Mouse (Mus musculus) kidney, adult 2 months (tissue): ENCODE measurements around the gene Tgfbr1. TPM values are rescaled to one million over a fixed set of nuclear protein-coding genes. Genes with fewer than 3 reads are reported as not detected.
A peak's percentile ranks its signal among the peaks of the same experiment; 100 is the strongest.

Source experiments
- DNase-seq: peaks from one replicate; pipeline ENCODE4 v3.0.0; 2021
- H3K27ac ChIP-seq: fragments of 200-500 bp; 2 replicates; pipeline ENCODE4 v1.5.1; 2012; ENCODE audit warnings: low read depth, low read length, control low read depth, inconsistent platforms; ENCODE audit not compliant: insufficient read depth
- H3K27me3 ChIP-seq: fragments of 200-500 bp; replicated peaks from 2 replicates; pipeline ENCODE4 v1.6.1; 2012; ENCODE audit warnings: mild to moderate bottlenecking, moderate library complexity, low read length, inconsistent platforms; ENCODE audit not compliant: control insufficient read depth, insufficient read depth
- H3K36me3 ChIP-seq: fragments of 200-500 bp; 2 replicates; pipeline ENCODE4 v1.6.1; 2012; ENCODE audit warnings: mild to moderate bottlenecking, moderate library complexity, low read length, inconsistent platforms; ENCODE audit not compliant: control insufficient read depth, insufficient read depth
- H3K4me1 ChIP-seq: fragments of 200-500 bp; 2 replicates; pipeline ENCODE4 v1.6.1; 2011; ENCODE audit warnings: low read length; ENCODE audit not compliant: control insufficient read depth, insufficient read depth
- H3K4me3 ChIP-seq: fragments of 200-500 bp; 2 replicates; pipeline ENCODE4 v1.5.1; 2011; ENCODE audit warnings: mild to moderate bottlenecking, low read depth, low read length, control low read depth; ENCODE audit not compliant: insufficient read depth
- CTCF ChIP-seq: fragments of 200-500 bp; conservative IDR thresholded peaks from 2 replicates; pipeline ENCODE4 v1.5.1; 2011; ENCODE audit warnings: low read depth, mild to moderate bottlenecking, control low read depth, low read length, moderate library complexity, mixed read lengths; ENCODE audit not compliant: insufficient read depth, insufficient read length
- POLR2A ChIP-seq: fragments of 200-500 bp; IDR thresholded peaks from one replicate; pipeline ENCODE4 v1.6.1; 2011; ENCODE audit warnings: low read depth, low read length, control low read depth
- WGBS: fragments of 180-500 bp; shearing (Covaris S2); methylation state at CpG from one replicate; pipeline ENCODE4 v1.1.7; 2018; 5-methylcytosine and 5-hydroxymethylcytosine counted together
- polyA plus RNA-seq: library from polyadenylated mRNA; depleted of rRNA; stranded (reverse); fragments of >200 nt; gene quantifications from 2 replicates; pipeline ENCODE4 v1.2.3, GENCODE M21; 2012

The Tgfbr1 gene
- polyA plus RNA-seq, 1 experiment: 10.8 TPM

GRCm38 (mm10) chr4:47402200-47402599 is 49.2 kb downstream of the Tgfbr1 start:
- no peak overlapping the region for H3K27ac ChIP-seq
- no peak for DNase-seq
- no peaks in the 10 kb centered on the region for H3K27me3 ChIP-seq
- TF ChIP-seq CTCF: no peak
- no peak for TF ChIP-seq POLR2A
- H3K4me3 ChIP-seq: no peak overlapping the region
- peaks cover 3% of the 10 kb centered on the region for H3K36me3 ChIP-seq
- H3K4me1 ChIP-seq: no peaks in the 10 kb centered on the region

- H3K36me3 ChIP-seq: peaks cover 3% of the 10 kb centered on the region
- TF ChIP-seq POLR2A (no peak), CTCF (no peak)
- no peak overlapping the region for H3K4me3 ChIP-seq
- no peaks in the 10 kb centered on the region for H3K4me1 ChIP-seq
- no peak overlapping the region for H3K27ac ChIP-seq
- H3K27me3 ChIP-seq: no peaks in the 10 kb centered on the region
- WGBS: 76% methylated on average over 2 of the region's 2 CpGs
- DNase-seq: no peak
Measured at GRCm38 (mm10) chr4:47404536-47404935, 51.5 kb downstream of the Tgfbr1 start.

- Histone ChIP-seq H3K27me3 (no peaks in the 10 kb centered on the region), H3K27ac (no peak overlapping the region), H3K4me1 (no peaks in the 10 kb centered on the region), H3K36me3 (peaks cover 5% of the 10 kb centered on the region), H3K4me3 (no peak overlapping the region)
- no peak for DNase-seq
- TF ChIP-seq CTCF (no peak), POLR2A (no peak)
- WGBS: 85% methylated on average over 2 of the region's 2 CpGs
Measured at GRCm38 (mm10) chr4:47407161-47407560, 54.1 kb downstream of the Tgfbr1 start.

GRCm38 (mm10) chr4:47417871-47418270 is 64.8 kb downstream of the Tgfbr1 start:
- H3K27me3 ChIP-seq: no peaks in the 10 kb centered on the region
- H3K4me3 ChIP-seq: no peak overlapping the region
- TF ChIP-seq CTCF (no peak), POLR2A (no peak)
- DNase-seq: no peak
- H3K27ac ChIP-seq: no peak overlapping the region
- no peaks in the 10 kb centered on the region for H3K4me1 ChIP-seq
- no peaks in the 10 kb centered on the region for H3K36me3 ChIP-seq
- 53% methylated on average over 3 of the region's 3 CpGs for WGBS

- Histone ChIP-seq H3K4me3 (no peak overlapping the region), H3K36me3 (no peaks in the 10 kb centered on the region), H3K27ac (no peak overlapping the region), H3K4me1 (no peaks in the 10 kb centered on the region), H3K27me3 (no peaks in the 10 kb centered on the region)
- TF ChIP-seq POLR2A (no peak), CTCF (peak; percentile 31; the same call in 1 of the 2 replicates)
- WGBS: 22% methylated on average over 9 of the region's 9 CpGs
- no peak for DNase-seq
Measured at GRCm38 (mm10) chr4:47419268-47419973, 66.4 kb downstream of the Tgfbr1 start.

GRCm38 (mm10) chr4:47420191-47420590 is 67.2 kb downstream of the Tgfbr1 start:
- no peak overlapping the region for H3K4me3 ChIP-seq
- no peaks in the 10 kb centered on the region for H3K27me3 ChIP-seq
- no peaks in the 10 kb centered on the region for H3K36me3 ChIP-seq
- H3K27ac ChIP-seq: no peak overlapping the region
- no peak for DNase-seq
- 60% methylated on average over 7 of the region's 7 CpGs for WGBS
- no peaks in the 10 kb centered on the region for H3K4me1 ChIP-seq
- no peak for TF ChIP-seq CTCF
- TF ChIP-seq POLR2A: no peak

- Histone ChIP-seq H3K27ac (no peak overlapping the region), H3K4me1 (no peaks in the 10 kb centered on the region), H3K27me3 (no peaks in the 10 kb centered on the region), H3K4me3 (no peak overlapping the region), H3K36me3 (no peaks in the 10 kb centered on the region)
- no peak for DNase-seq
- 45% methylated on average over 3 of the region's 3 CpGs for WGBS
- TF ChIP-seq POLR2A (no peak), CTCF (no peak)
Measured at GRCm38 (mm10) chr4:47422194-47422593, 69.2 kb downstream of the Tgfbr1 start.

- no peak for DNase-seq
- Histone ChIP-seq H3K4me3 (no peak overlapping the region), H3K36me3 (no peaks in the 10 kb centered on the region), H3K27me3 (no peaks in the 10 kb centered on the region), H3K27ac (no peak overlapping the region), H3K4me1 (no peaks in the 10 kb centered on the region)
- 83% methylated on average over 3 of the region's 3 CpGs for WGBS
- TF ChIP-seq CTCF: no peak
- no peak for TF ChIP-seq POLR2A
Measured at GRCm38 (mm10) chr4:47422946-47423345, 69.9 kb downstream of the Tgfbr1 start.
